Mouse (Mus musculus) kidney, postnatal 25 days (tissue): ENCODE results near the gene Krtcap2.
"Not testable (repeated sequence)": the region's sequence is repeated elsewhere in the genome, so short reads cannot be mapped to it uniquely, and the experiment has no call there.

Experiments used
- DNase-seq, 2 experiments: peaks; one replicate each; pipeline ENCODE4 v3.0.0; 2021; ENCODE audit warnings: mixed read lengths in 2 of 2

The Krtcap2 gene

GRCm38 (mm10) chr3:89245688-89246171 is at the start of gene Krtcap2:
Gene Krtcap2, plus strand, starts transcription at chr3:89245966.
- DNase-seq = no peak

GRCm38 (mm10) chr3:89195979-89196877 is 49.5 kb upstream of the Krtcap2 start:
- DNase-seq = peak; percentile 93 to 94

- no peak for DNase-seq
Measured at GRCm38 (mm10) chr3:89199839-89200238, 45.9 kb upstream of the Krtcap2 start.

- peak; percentile 86 to 90 for DNase-seq
Measured at GRCm38 (mm10) chr3:89202253-89203141, 43.3 kb upstream of the Krtcap2 start, which contains the start of gene Gba. Gene Gba, plus strand, starts transcription at chr3:89202928.

GRCm38 (mm10) chr3:89203142-89203514 is 42.6 kb upstream of the Krtcap2 start:
- DNase-seq = no peak

- no peak for DNase-seq
Measured at GRCm38 (mm10) chr3:89206079-89206478, 39.7 kb upstream of the Krtcap2 start.

GRCm38 (mm10) chr3:89206695-89207094 is 39.1 kb upstream of the Krtcap2 start:
- DNase-seq = no peak

- DNase-seq = peak in 1 of 2 experiments; percentile 33
Measured at GRCm38 (mm10) chr3:89208075-89208657, 37.6 kb upstream of the Krtcap2 start.

GRCm38 (mm10) chr3:89208736-89209135 is 37.0 kb upstream of the Krtcap2 start:
- no peak for DNase-seq

- peak in 1 of 2 experiments; percentile 32 for DNase-seq
Measured at GRCm38 (mm10) chr3:89209731-89210130, 36.0 kb upstream of the Krtcap2 start.

GRCm38 (mm10) chr3:89210162-89210561 is 35.6 kb upstream of the Krtcap2 start:
- peak in 1 of 2 experiments; percentile 58 for DNase-seq

GRCm38 (mm10) chr3:89210731-89211130 is 35.0 kb upstream of the Krtcap2 start:
- DNase-seq = peak; percentile 61 to 77

- peak; percentile 95 to 96 for DNase-seq
Measured at GRCm38 (mm10) chr3:89213803-89214530, 31.8 kb upstream of the Krtcap2 start.

- no peak for DNase-seq
Measured at GRCm38 (mm10) chr3:89214681-89215411, 30.9 kb upstream of the Krtcap2 start, which contains the start of gene Thbs3. Gene Thbs3, plus strand, starts transcription at chr3:89215180.

GRCm38 (mm10) chr3:89215853-89216252 is 29.9 kb upstream of the Krtcap2 start:
- DNase-seq = peak; percentile 88 to 93

GRCm38 (mm10) chr3:89216407-89216806 is 29.4 kb upstream of the Krtcap2 start:
- DNase-seq = not testable (repeated sequence)

GRCm38 (mm10) chr3:89218271-89218670 is 27.5 kb upstream of the Krtcap2 start:
- DNase-seq = no peak

GRCm38 (mm10) chr3:89219546-89219945 is 26.2 kb upstream of the Krtcap2 start:
- DNase-seq = no peak

GRCm38 (mm10) chr3:89221167-89221566 is 24.6 kb upstream of the Krtcap2 start:
- no peak for DNase-seq

GRCm38 (mm10) chr3:89224796-89225195 is 21.0 kb upstream of the Krtcap2 start:
- DNase-seq = peak in 1 of 2 experiments; percentile 36

GRCm38 (mm10) chr3:89225321-89225815 is 20.4 kb upstream of the Krtcap2 start:
- peak in 1 of 2 experiments; percentile 28 for DNase-seq
